Mouse (Mus musculus): ENCODE data around the gene Kifap3.
A peak's percentile ranks its signal among the peaks of the same experiment; 100 is the strongest.

GRCm38 (mm10) chr1:163910343-163910742 lies 131.0 kb downstream of the Kifap3 start:
- TF ChIP-seq CTCF (IDR thresholded peaks at IDR 0.05; ENCODE audit: borderline replicate concordance, extremely low read depth, insufficient read depth, insufficient read length) = peak; percentile 12; the same call in 1 of the 2 replicates
- no peak for TF ChIP-seq POLR2A (IDR thresholded peaks at IDR 0.05; ENCODE audit: borderline replicate concordance, extremely low read depth, insufficient read depth, insufficient read length, poor library complexity, severe bottlenecking)

All from brain, embryonic 14.5 days (tissue).